Mouse (Mus musculus) embryonic facial prominence, embryonic 12.5 days (tissue): ENCODE measurements around the gene Heatr6. TPM values are rescaled to one million over a fixed set of nuclear protein-coding genes. Genes with fewer than 3 reads are reported as not detected.

Experiments
- ATAC-seq: fragments of 200-750 bp; cut with Nextera tagmentation; 2 replicates; pipeline ENCODE4 v1.8.0; 2017; ENCODE audit not compliant: insufficient number of reproducible peaks, insufficient read depth, low FRiP score, low TSS enrichment
- H3K27ac ChIP-seq: fragments of 300-500 bp; sonication (generic); 2 replicates; pipeline ENCODE4 v1.5.1; 2016; ENCODE audit warnings: mild to moderate bottlenecking
- H3K27me3 ChIP-seq: fragments of 300-500 bp; sonication (generic); 2 replicates; pipeline ENCODE4 v1.6.1; 2016; ENCODE audit warnings: mild to moderate bottlenecking, moderate library complexity
- H3K36me3 ChIP-seq: fragments of 300-500 bp; sonication (generic); 2 replicates; pipeline ENCODE4 v1.6.1; 2016; ENCODE audit warnings: mild to moderate bottlenecking
- H3K4me1 ChIP-seq: fragments of 300-500 bp; sonication (generic); 2 replicates; pipeline ENCODE4 v1.6.1; 2016
- H3K4me2 ChIP-seq: fragments of 300-500 bp; sonication (generic); replicated peaks from 2 replicates; pipeline ENCODE4 v1.6.1; 2016; ENCODE audit warnings: mild to moderate bottlenecking, moderate library complexity
- H3K4me3 ChIP-seq: fragments of 300-500 bp; sonication (generic); 2 replicates; pipeline ENCODE4 v1.5.1; 2016; ENCODE audit warnings: mild to moderate bottlenecking
- H3K9ac ChIP-seq: fragments of 300-500 bp; sonication (generic); 2 replicates; pipeline ENCODE4 v1.6.1; 2016; ENCODE audit warnings: mild to moderate bottlenecking, moderate library complexity
- H3K9me3 ChIP-seq: fragments of 300-500 bp; sonication (generic); 2 replicates; pipeline ENCODE4 v1.6.1; 2016; ENCODE audit warnings: mild to moderate bottlenecking, moderate library complexity
- WGBS: fragments of 180-500 bp; shearing (Covaris S2); methylation state at CpG from one replicate; pipeline ENCODE4 v1.1.7; 2016; 5-methylcytosine and 5-hydroxymethylcytosine counted together
- polyA plus RNA-seq: library from polyadenylated mRNA; unstranded; fragments of >200 nt; fragmentation: Nextera tagmentation; extraction: Ambion mirVana; gene quantifications from 2 replicates; pipeline ENCODE4 v1.2.1, GENCODE M21; 2016

Gene Heatr6
- polyA plus RNA-seq, 1 experiment from 2014 or later = 31.2 TPM

DNA sequence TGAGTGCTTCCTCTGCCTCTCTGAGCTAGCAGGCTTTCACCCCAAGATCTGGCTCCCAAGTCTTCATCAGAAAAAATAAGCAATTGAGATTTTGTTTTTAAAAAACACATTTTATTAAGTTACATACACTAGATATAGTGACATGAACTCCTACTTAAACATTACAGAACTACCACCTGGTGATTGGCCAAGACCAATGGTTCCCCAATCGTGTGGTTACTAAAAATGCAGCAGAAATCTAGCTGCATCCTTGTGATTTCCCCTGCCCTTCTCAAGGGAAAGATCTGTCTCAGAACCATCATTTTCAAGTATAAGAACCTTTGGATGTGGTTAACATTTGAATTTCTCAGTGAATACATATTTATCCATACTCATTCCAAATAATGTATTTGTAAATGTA, 19.3 kb upstream of the Heatr6 start:
- no peaks in the 10 kb centered on the region for H3K9me3 ChIP-seq
- no peak for ATAC-seq
- H3K4me2 ChIP-seq = no peak overlapping the region
- H3K4me3 ChIP-seq = no peak overlapping the region
- H3K27me3 ChIP-seq = no peaks in the 10 kb centered on the region
- no peaks in the 10 kb centered on the region for H3K4me1 ChIP-seq
- no peak overlapping the region for H3K27ac ChIP-seq
- H3K9ac ChIP-seq = no peak overlapping the region
- H3K36me3 ChIP-seq = no peaks in the 10 kb centered on the region
- 77% methylated on average over 1 of the region's 1 CpGs for WGBS

DNA sequence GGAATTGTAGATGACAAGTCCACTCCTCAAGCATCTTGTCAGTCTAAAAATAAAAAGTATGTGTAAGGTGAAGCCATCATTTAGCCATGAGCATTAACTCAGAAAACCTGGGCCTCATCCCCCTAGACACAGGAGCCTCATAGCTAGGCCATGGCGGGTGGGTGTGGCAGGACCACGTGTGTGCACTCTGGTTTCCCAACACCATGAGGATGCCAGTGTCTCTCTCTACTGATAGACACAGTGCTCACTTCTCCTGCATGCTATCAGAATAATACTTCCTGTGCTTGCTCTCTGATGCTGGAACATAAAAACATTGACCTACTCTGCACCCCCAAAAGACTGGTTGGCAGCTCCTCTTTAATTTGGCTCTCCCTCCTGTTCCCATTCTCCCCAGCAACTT, 17.6 kb upstream of the Heatr6 start:
- Histone ChIP-seq H3K4me3 (no peak overlapping the region), H3K9me3 (no peaks in the 10 kb centered on the region), H3K27me3 (0 out of 2 replicates have a peak, but pooled peaks cover 5% of the 10 kb centered on the region), H3K27ac (no peak overlapping the region), H3K9ac (no peak overlapping the region), H3K4me2 (no peak overlapping the region), H3K36me3 (no peaks in the 10 kb centered on the region), H3K4me1 (no peaks in the 10 kb centered on the region)
- WGBS = 77% methylated on average over 2 of the region's 2 CpGs
- no peak for ATAC-seq

DNA sequence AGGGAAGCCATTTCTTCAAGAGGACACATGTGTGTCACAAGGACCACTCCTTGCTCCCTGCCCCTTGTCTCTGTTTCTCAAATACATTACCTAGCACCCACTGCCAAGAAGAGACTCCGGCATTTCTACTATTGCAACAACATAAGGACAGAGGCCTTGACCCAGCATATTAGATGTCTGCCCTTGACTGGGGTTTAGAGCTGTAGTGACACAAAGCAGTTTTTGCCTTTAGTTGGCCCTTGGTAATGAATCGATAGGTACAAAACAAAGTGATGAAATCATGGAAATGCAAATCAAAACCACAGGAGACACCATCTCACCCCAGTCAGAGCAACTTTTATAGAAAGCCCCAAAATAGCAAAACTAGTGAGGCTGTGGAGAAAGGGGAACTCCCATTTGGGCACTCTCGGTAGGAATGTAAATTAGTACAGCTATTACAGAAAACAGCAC, 16.4 kb upstream of the Heatr6 start:
- H3K36me3 ChIP-seq = no peaks in the 10 kb centered on the region
- H3K9me3 ChIP-seq = no peaks in the 10 kb centered on the region
- no peak for ATAC-seq
- no peak overlapping the region for H3K4me3 ChIP-seq
- no peaks in the 10 kb centered on the region for H3K4me1 ChIP-seq
- no peak overlapping the region for H3K27ac ChIP-seq
- no peak overlapping the region for H3K4me2 ChIP-seq
- no peak overlapping the region for H3K9ac ChIP-seq
- 78% methylated on average over 3 of the region's 3 CpGs for WGBS
- 0 out of 2 replicates have a peak, but pooled peaks cover 10% of the 10 kb centered on the region for H3K27me3 ChIP-seq

DNA sequence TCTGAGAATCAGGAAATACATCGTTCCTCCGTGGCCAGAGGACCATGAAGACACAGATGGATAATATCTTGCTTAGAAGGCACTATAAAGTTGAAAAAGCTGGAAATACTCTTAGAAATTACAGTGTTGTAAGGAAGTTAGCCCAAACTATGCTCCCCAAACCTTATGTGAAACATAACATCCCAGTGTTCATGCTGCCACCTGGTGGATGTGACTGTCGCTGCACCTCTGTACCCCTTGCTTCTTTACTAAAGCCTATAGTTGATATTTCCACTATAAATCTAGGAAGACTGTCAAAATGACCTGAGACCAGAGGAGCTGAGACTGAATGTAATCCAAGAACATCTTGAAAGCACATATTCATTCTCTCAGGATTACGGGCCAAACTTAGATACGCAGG, 14.3 kb upstream of the Heatr6 start:
- Histone ChIP-seq H3K27me3 (0 out of 2 replicates have a peak, but pooled peaks cover 14% of the 10 kb centered on the region), H3K9ac (no peak overlapping the region), H3K4me3 (no peak overlapping the region), H3K27ac (no peak overlapping the region), H3K4me2 (no peak overlapping the region), H3K4me1 (no peaks in the 10 kb centered on the region), H3K9me3 (no peaks in the 10 kb centered on the region), H3K36me3 (no peaks in the 10 kb centered on the region)
- ATAC-seq = no peak
- whole genome bisulfite sequencing = 27% methylated on average over 5 of the region's 5 CpGs

DNA sequence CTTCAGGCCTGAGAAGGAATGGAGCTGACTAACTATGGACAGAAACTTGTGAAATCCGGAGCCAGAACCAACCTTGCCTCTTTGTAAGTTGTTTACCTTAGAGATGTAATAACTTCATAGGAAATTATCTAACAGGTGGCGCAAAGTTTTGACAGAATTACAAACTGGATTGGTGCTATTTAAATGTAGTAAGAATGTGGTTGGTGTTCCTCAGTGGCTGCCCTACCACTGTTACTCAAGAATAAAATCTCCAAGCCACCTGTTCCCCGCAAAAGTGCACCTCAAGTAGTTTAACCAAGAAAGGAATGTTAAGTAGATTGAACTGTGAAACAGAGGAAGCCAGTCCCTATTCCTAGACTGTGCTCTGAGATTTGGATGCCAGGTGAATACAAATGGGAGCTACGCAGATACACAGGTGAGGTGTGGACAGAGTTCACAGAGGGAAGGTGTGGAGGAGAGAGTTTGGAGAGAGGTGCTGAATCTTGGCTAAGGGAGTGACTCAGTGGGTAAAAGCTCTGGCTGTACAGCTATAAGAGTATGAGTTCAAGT, 13.0 kb upstream of the Heatr6 start:
- Histone ChIP-seq H3K36me3 (no peaks in the 10 kb centered on the region), H3K27ac (no peak overlapping the region), H3K27me3 (peaks cover 14% of the 10 kb centered on the region; the same call in 1 of the 2 replicates), H3K9me3 (no peaks in the 10 kb centered on the region), H3K9ac (no peak overlapping the region), H3K4me2 (no peak overlapping the region), H3K4me3 (no peak overlapping the region), H3K4me1 (no peaks in the 10 kb centered on the region)
- 77% methylated on average over 4 of the region's 4 CpGs for WGBS
- no peak for ATAC-seq

DNA sequence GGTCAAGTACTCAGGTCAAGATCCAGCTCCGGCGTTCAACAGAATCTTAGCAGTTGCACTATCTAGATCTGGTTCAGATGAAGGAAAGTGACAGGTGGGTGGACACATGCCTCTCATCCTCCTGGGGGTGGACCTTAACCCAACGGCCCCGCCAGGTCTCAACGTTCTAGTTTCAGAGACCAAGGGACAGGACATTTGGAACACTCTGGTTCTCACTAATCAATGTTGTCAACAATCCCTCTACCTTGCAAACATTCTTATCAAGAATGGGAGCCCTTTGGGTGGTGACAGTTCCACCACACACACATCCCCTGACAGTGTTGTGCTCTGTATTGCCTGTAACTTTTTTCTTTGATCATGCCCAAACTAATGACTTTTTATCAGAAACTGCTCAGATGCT, 11.7 kb upstream of the Heatr6 start:
- Histone ChIP-seq H3K27ac (no peak overlapping the region), H3K36me3 (no peaks in the 10 kb centered on the region), H3K9ac (no peak overlapping the region), H3K4me1 (no peaks in the 10 kb centered on the region), H3K4me3 (no peak overlapping the region), H3K27me3 (peaks cover 20% of the 10 kb centered on the region), H3K4me2 (no peak overlapping the region), H3K9me3 (no peaks in the 10 kb centered on the region)
- 79% methylated on average over 5 of the region's 5 CpGs for WGBS
- ATAC-seq = no peak

DNA sequence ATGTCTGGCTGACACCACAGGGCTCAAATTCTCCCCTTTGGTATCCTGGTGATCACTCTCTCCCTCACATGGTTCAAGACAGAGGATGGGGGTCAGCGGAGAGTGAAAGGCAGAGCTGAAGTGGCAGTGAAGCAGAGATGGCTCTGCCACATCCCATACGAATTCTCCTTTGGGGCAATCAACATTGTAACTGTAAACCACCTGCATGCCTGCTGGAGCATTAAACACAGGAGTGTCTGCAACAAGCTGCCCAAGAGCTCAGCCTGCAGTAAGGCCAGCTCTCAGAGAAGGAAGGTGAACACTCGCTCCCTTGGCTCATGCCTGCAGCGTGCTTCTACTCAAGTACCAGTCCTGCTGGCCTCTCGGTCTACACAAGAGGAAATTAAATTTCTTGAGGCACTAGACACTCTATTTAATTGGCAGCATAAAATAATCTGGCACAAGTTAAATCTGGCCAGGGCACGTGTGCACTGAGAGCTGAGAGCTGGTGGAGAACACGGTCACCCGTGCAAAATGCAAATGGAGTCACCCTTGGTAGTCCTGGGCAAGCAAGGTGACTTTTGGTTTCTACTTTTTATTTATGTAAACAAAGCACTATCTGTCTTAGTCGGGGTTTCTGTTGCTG, 10.7 kb upstream of the Heatr6 start:
- WGBS = 71% methylated on average over 9 of the region's 9 CpGs
- H3K27ac ChIP-seq = no peak overlapping the region
- H3K27me3 ChIP-seq = peaks cover 28% of the 10 kb centered on the region
- no peak overlapping the region for H3K4me3 ChIP-seq
- no peak overlapping the region for H3K9ac ChIP-seq
- no peaks in the 10 kb centered on the region for H3K36me3 ChIP-seq
- H3K4me1 ChIP-seq = no peaks in the 10 kb centered on the region
- ATAC-seq = no peak
- H3K4me2 ChIP-seq = no peak overlapping the region
- no peaks in the 10 kb centered on the region for H3K9me3 ChIP-seq

DNA sequence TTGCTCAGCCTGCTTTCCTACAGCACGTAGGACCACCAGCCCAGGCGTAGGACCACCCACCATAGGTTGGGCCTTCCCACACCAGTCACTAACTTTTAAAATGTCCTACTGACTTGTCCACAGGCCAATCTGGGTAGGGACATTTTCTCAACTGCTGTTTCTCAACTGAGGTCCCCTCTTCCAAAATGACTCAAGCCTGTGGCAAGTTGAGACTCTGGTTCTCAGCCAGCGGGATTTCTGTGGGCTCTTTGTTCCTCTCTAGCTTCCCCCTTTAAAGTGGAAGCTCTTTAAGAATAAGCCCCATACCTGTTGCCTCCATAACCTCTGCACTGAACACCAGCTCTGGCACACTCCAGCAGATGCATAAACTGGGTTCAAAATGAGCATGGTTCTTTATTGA, 10.0 kb upstream of the Heatr6 start:
- WGBS = 86% methylated on average over 3 of the region's 3 CpGs
- Histone ChIP-seq H3K9ac (no peak overlapping the region), H3K9me3 (no peaks in the 10 kb centered on the region), H3K4me3 (no peak overlapping the region), H3K27me3 (peaks cover 32% of the 10 kb centered on the region), H3K4me2 (no peak overlapping the region), H3K36me3 (no peaks in the 10 kb centered on the region), H3K4me1 (no peaks in the 10 kb centered on the region), H3K27ac (no peak overlapping the region)
- no peak for ATAC-seq

DNA sequence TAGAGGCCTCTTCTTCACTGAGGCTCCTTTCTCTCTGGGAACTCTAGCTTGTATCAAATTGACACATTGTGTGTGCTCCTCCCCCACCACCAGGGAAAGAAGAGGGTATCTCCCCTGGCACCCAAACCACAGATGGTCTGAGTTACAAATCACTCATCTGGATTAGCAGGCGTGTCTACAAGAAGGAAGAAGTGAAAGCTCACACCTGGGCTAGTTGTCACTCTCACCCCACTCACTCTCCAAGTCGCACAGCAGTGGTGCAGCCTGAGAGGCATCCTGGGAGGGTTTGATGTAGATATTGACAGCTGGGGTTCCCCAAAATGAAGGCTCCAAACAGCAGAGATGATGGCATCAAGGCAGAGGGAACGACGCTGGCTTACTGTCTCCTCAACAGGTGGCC, 7.3 kb upstream of the Heatr6 start:
- H3K9ac ChIP-seq = no peak overlapping the region
- 59% methylated on average over 4 of the region's 4 CpGs for WGBS
- peaks cover 25% of the 10 kb centered on the region for H3K27me3 ChIP-seq
- H3K36me3 ChIP-seq = no peaks in the 10 kb centered on the region
- no peak overlapping the region for H3K27ac ChIP-seq
- no peak overlapping the region for H3K4me2 ChIP-seq
- no peaks in the 10 kb centered on the region for H3K4me1 ChIP-seq
- no peak overlapping the region for H3K4me3 ChIP-seq
- no peaks in the 10 kb centered on the region for H3K9me3 ChIP-seq
- no peak for ATAC-seq

DNA sequence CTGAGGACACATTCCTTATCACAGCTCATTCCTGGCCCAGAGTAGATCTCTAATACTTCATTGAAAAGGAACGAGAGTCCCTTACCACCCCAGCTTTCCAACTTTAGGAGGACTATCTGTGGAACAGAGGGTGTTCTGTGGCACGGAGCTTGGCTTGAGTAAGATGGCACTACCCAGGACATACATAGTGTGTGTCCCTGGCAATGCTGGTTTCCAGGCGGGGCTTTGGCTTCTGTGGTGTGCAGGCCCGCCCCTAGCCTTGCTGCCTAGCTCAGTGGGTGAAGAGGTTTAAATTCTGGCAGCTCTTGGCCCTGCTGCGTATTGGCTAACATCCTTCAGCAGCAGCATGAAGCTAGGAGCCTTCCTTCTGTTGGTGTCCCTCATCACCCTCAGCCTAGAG, 6.8 kb upstream of the Heatr6 start, which contains the start of gene Wfdc21:
TSS of gene Wfdc21 (plus strand) at position 260 of the 400 bp plus-strand sequence.
- ATAC-seq = no peak
- Histone ChIP-seq H3K4me2 (no peak within 1 kb of the TSS), H3K9ac (no peak within 1 kb of the TSS), H3K36me3 (no peaks in the 10 kb centered on the region), H3K9me3 (no peaks in the 10 kb centered on the region), H3K27me3 (peaks cover 28% of the 10 kb centered on the region), H3K27ac (no peak within 1 kb of the TSS), H3K4me1 (no peaks in the 10 kb centered on the region), H3K4me3 (no peak within 1 kb of the TSS)
- 72% methylated on average over 5 of the region's 5 CpGs for WGBS

DNA sequence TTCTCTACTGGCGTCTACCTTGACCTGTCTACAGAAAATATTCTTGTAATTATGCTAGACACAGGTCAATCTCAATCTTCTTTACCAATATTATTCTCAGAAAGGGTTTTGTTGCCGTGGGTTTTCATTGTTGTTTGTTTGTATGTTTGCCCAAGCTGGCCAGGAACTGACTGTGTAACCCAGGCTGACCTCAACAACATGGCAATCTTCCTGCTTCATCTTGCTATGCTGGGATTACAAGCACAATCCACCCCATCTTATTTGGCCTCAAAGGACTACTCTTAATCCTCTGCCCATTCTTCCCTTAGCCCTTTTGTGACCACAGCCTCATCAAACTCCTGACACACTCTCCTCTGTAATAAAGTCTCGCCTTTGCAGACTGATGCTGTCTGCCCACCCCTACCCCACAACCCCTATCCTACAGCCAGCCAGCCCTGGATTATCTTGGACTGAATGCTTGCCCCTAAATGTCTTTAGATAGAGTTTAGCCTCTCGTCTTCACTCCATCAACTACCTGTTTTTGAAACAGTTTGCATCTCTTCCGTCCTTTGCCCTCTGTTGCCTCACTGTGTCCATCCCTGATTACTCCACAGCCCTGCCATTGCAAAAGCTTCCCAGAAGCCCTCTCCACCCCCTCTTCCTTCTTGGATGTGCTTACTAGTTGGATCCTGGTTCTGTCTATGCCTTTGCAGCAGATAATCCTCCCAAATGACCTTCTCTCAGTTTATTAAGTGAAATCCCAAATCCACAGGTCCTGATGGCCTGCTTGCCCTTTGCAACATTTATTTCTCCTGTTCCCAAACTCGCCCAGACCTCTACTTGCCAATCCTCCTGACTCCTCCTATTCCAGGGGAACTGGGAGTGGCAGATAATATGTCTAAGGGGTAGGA, 5.9 kb upstream of the Heatr6 start:
- Histone ChIP-seq H3K4me3 (no peak overlapping the region), H3K36me3 (no peaks in the 10 kb centered on the region), H3K27ac (no peak overlapping the region), H3K9ac (no peak overlapping the region), H3K4me2 (no peak overlapping the region), H3K9me3 (no peaks in the 10 kb centered on the region), H3K27me3 (peaks cover 30% of the 10 kb centered on the region), H3K4me1 (no peaks in the 10 kb centered on the region)
- 69% methylated on average over 6 of the region's 6 CpGs for WGBS
- ATAC-seq = no peak

DNA sequence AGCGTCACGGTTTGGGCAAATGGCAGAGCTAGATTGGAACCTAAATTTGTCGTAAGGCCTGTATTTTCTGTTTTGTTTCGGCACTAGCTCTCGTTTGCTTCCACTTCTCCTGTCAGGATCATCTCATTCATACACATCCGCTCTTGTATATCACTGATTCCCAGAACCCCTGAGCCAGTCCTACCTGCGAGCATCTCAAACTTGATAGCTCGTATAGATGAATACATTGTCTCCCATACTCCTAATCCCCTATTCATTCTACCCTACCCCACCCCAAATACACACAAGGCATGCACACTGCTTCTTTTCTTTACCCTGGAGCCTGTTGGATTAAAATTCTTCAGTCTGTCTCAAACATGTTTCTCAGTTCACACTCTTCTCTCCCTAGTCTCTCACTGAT, 731 bp downstream of the Heatr6 start:
- Histone ChIP-seq H3K9ac (peak overlapping the region; percentile 62), H3K4me2 (peak overlapping the region; percentile 71), H3K36me3 (peaks cover 28% of the 10 kb centered on the region), H3K4me1 (peaks cover 10% of the 10 kb centered on the region; the same call in 1 of the 2 replicates), H3K27ac (peak overlapping the region; percentile 81), H3K4me3 (peak overlapping the region; percentile 65), H3K9me3 (no peaks in the 10 kb centered on the region), H3K27me3 (peaks cover 9% of the 10 kb centered on the region)
- 9% methylated on average over 8 of the region's 8 CpGs for WGBS
- ATAC-seq = no peak
